Mouse (Mus musculus) heart, adult 2 months (tissue): Measurements from ENCODE around the gene P3h3. TPM values are rescaled to one million over a fixed set of nuclear protein-coding genes. Genes with fewer than 3 reads are reported as not detected.

ENCODE experiments used
- DNase-seq, 2 experiments: peaks; one replicate each; pipeline ENCODE4 v3.0.0; 2021
- H3K27ac ChIP-seq: fragments of 200-600 bp; 2 replicates; pipeline ENCODE4 v1.8.1; 2022
- H3K27me3 ChIP-seq: fragments of 200-500 bp; 2 replicates; pipeline ENCODE4 v1.6.1; 2012; ENCODE audit warnings: mild to moderate bottlenecking, low read length, inconsistent platforms, mixed read lengths; ENCODE audit not compliant: control insufficient read depth, insufficient read depth
- H3K36me3 ChIP-seq: fragments of 200-500 bp; 2 replicates; pipeline ENCODE4 v1.6.1; 2012; ENCODE audit warnings: low read length, inconsistent platforms; ENCODE audit not compliant: control insufficient read depth, insufficient read depth
- H3K4me1 ChIP-seq: fragments of 200-500 bp; 2 replicates; pipeline ENCODE4 v1.6.1; 2011; ENCODE audit warnings: low read length; ENCODE audit not compliant: control insufficient read depth, insufficient read depth
- H3K4me3 ChIP-seq: fragments of 200-600 bp; 2 replicates; pipeline ENCODE4 v1.8.1; 2022
- H3K79me2 ChIP-seq: fragments of 200-500 bp; replicated peaks from 2 replicates; pipeline ENCODE4 v1.6.1; 2012; ENCODE audit warnings: mild to moderate bottlenecking, inconsistent platforms, low read length, moderate library complexity, mixed read lengths; ENCODE audit not compliant: control insufficient read depth, insufficient read depth
- H3K9ac ChIP-seq: fragments of 200-500 bp; 2 replicates; pipeline ENCODE4 v1.6.1; 2012; ENCODE audit warnings: low read depth, mild to moderate bottlenecking, control low read depth, inconsistent platforms, low read length, mixed read lengths
- CTCF ChIP-seq: fragments of 200-600 bp; IDR thresholded peaks from 2 replicates; pipeline ENCODE4 v1.8.1; 2022; ENCODE audit warnings: antibody characterized with exemption, mild to moderate bottlenecking, moderate library complexity
- EP300 ChIP-seq: fragments of 200-500 bp; IDR thresholded peaks from 2 replicates; pipeline ENCODE4 v1.6.1; 2011; ENCODE audit warnings: low read depth, low read length, control low read depth; ENCODE audit not compliant: insufficient read depth
- POLR2A ChIP-seq: fragments of 200-500 bp; IDR thresholded peaks from 2 replicates; pipeline ENCODE4 v1.6.1; 2011; ENCODE audit warnings: mild to moderate bottlenecking, low read depth, low read length, control low read depth; ENCODE audit not compliant: insufficient read depth
- WGBS: fragments of 180-500 bp; shearing (Covaris S2); methylation state at CpG from one replicate; pipeline ENCODE4 v1.1.7; 2018; 5-methylcytosine and 5-hydroxymethylcytosine counted together
- intact Hi-C: fragments of 180-260 bp; cut with DNase I; formaldehyde crosslinking; loops from one replicate; pipeline ENCODE4 v1.15.1; 2025
- polyA plus RNA-seq: library from polyadenylated mRNA; depleted of rRNA; stranded (reverse); fragments of >200 nt; gene quantifications from 2 replicates; pipeline ENCODE4 v1.2.3, GENCODE M21; 2012; rRNA removed
- total RNA-seq, 2 experiments: library from RNA; stranded (reverse); gene quantifications; 2 replicates each; pipeline ENCODE4 v1.2.3; 2021

Gene P3h3
- total and polyA plus RNA-seq, 3 experiments: 6.9 to 16.2 (median 10.6) TPM

- intact Hi-C loops: no loop called here
- Histone ChIP-seq H3K27ac (no peak overlapping the region), H3K4me1 (no peaks in the 10 kb centered on the region), H3K4me3 (no peak overlapping the region), H3K27me3 (no peaks in the 10 kb centered on the region), H3K9ac (no peak overlapping the region), H3K36me3 (no peaks in the 10 kb centered on the region), H3K79me2 (no peaks in the 10 kb centered on the region)
- 75% methylated on average over 2 of the region's 2 CpGs for WGBS
- TF ChIP-seq CTCF (no peak), EP300 (no peak), POLR2A (no peak)
- no peak for DNase-seq
These were observed 61.4 kb downstream of the P3h3 start for GRCm38 (mm10) chr6:124796200-124796599.

- DNase-seq: no peak
- Histone ChIP-seq H3K27ac (no peak overlapping the region), H3K9ac (no peak overlapping the region), H3K79me2 (no peaks in the 10 kb centered on the region), H3K4me3 (no peak overlapping the region), H3K36me3 (no peaks in the 10 kb centered on the region), H3K27me3 (no peaks in the 10 kb centered on the region), H3K4me1 (no peaks in the 10 kb centered on the region)
- TF ChIP-seq EP300: no peak
- TF ChIP-seq POLR2A: no peak
- TF ChIP-seq CTCF: no peak
- 86% methylated on average over 4 of the region's 4 CpGs for WGBS
- intact Hi-C loops: no loop called here
These were observed 61.8 kb downstream of the P3h3 start for GRCm38 (mm10) chr6:124795781-124796180.

GRCm38 (mm10) chr6:124791911-124792310, 65.6 kb downstream of the P3h3 start:
- WGBS: 85% methylated on average over 3 of the region's 3 CpGs

More at GRCm38 (mm10) chr6:124791911-124792310, 65.6 kb downstream of the P3h3 start:
- no peaks in the 10 kb centered on the region for H3K4me1 ChIP-seq
- TF ChIP-seq POLR2A: no peak
- no peak for TF ChIP-seq CTCF
- no peak overlapping the region for H3K27ac ChIP-seq
- intact Hi-C loops: no loop called here
- no peak for DNase-seq
- H3K9ac ChIP-seq: no peak overlapping the region
- no peaks in the 10 kb centered on the region for H3K79me2 ChIP-seq
- H3K36me3 ChIP-seq: no peaks in the 10 kb centered on the region
- H3K4me3 ChIP-seq: no peak overlapping the region
- H3K27me3 ChIP-seq: no peaks in the 10 kb centered on the region

Other genes with a start within 250 kb of the P3h3 start
- under 1 TPM; 0.26 to 0.48 TPM for gene C1s2, start 221.7 kb downstream of the P3h3 start, total RNA-seq
- gene C1s2, start 221.7 kb downstream of the P3h3 start, polyA plus RNA-seq: not detected in 2 replicates
- 10 to 100 TPM; 34.9 to 40.5 TPM for gene Lpcat3, start 194.7 kb downstream of the P3h3 start, total RNA-seq
- gene Lpcat3, start 194.7 kb downstream of the P3h3 start, polyA plus RNA-seq: 73.4 and 116 TPM in 2 replicates
- gene Emg1, start 145.6 kb downstream of the P3h3 start, total RNA-seq: 10 to 100 TPM; 71.4 to 78.8 TPM
- 51.8 and 79.0 TPM in 2 replicates for gene Emg1, start 145.6 kb downstream of the P3h3 start, polyA plus RNA-seq
- gene Phb2, start 145.4 kb downstream of the P3h3 start, total RNA-seq: 100 to 1,000 TPM; 260 to 292 TPM
- gene Phb2, start 145.4 kb downstream of the P3h3 start, polyA plus RNA-seq: 184 and 200 TPM in 2 replicates
- 1 to 10 TPM; 3.1 to 4.4 TPM for gene Ptpn6, start 119.0 kb downstream of the P3h3 start, total RNA-seq
- 4.5 and 8.2 TPM in 2 replicates for gene Ptpn6, start 119.0 kb downstream of the P3h3 start, polyA plus RNA-seq
- gene Grcc10, start 116.4 kb downstream of the P3h3 start, total RNA-seq: 100 to 1,000 TPM; 280 to 314 TPM
- gene Grcc10, start 116.4 kb downstream of the P3h3 start, polyA plus RNA-seq: 296 and 328 TPM in 2 replicates
- 1 to 10 TPM in 1 of 2 experiments, not detected in 1; 1.9 TPM for gene Gm45234, start 101.7 kb downstream of the P3h3 start, total RNA-seq
- not detected in 2 replicates for gene Gm45234, start 101.7 kb downstream of the P3h3 start, polyA plus RNA-seq
- gene Atn1, start 101.2 kb downstream of the P3h3 start, total RNA-seq: 10 to 100 TPM; 44.3 to 47.8 TPM
- 24.5 and 32.8 TPM in 2 replicates for gene Atn1, start 101.2 kb downstream of the P3h3 start, polyA plus RNA-seq
- gene Eno2, start 88.1 kb downstream of the P3h3 start, total RNA-seq: 1 to 10 TPM; 2.4 to 2.7 TPM
- gene Eno2, start 88.1 kb downstream of the P3h3 start, polyA plus RNA-seq: 2.4 and 2.7 TPM in 2 replicates
- gene Lrrc23, start 78.0 kb downstream of the P3h3 start, total RNA-seq: not detected
- gene Lrrc23, start 78.0 kb downstream of the P3h3 start, polyA plus RNA-seq: 0.53 and 3.2 TPM in 2 replicates
- 1 to 10 TPM; 3.2 TPM for gene Spsb2, start 49.1 kb downstream of the P3h3 start, total RNA-seq
- gene Spsb2, start 49.1 kb downstream of the P3h3 start, polyA plus RNA-seq: 2.8 and 4.4 TPM in 2 replicates
- 100 to 1,000 TPM; 788 to 884 TPM for gene Tpi1, start 43.5 kb downstream of the P3h3 start, total RNA-seq
- gene Tpi1, start 43.5 kb downstream of the P3h3 start, polyA plus RNA-seq: 870 and 1,222 TPM in 2 replicates
- 10 to 100 TPM; 68.4 to 72.3 TPM for gene Usp5, start 28.3 kb downstream of the P3h3 start, total RNA-seq
- 51.0 and 74.9 TPM in 2 replicates for gene Usp5, start 28.3 kb downstream of the P3h3 start, polyA plus RNA-seq
- gene Cdca3, start 28.2 kb downstream of the P3h3 start, total RNA-seq: under 1 TPM; 0.32 to 0.70 TPM
- gene Cdca3, start 28.2 kb downstream of the P3h3 start, polyA plus RNA-seq: 0.72 and 1.9 TPM in 2 replicates
- gene Gnb3, start 17.5 kb downstream of the P3h3 start, total RNA-seq: 10 to 100 TPM in 1 of 2 experiments, 1 to 10 TPM in 1; 6.1 to 10.9 TPM
- gene Gnb3, start 17.5 kb downstream of the P3h3 start, polyA plus RNA-seq: 6.9 and 14.0 TPM in 2 replicates
- under 1 TPM; 0.41 to 0.44 TPM for gene Gpr162, start 6.2 kb upstream of the P3h3 start, total RNA-seq
- 1.0 and 1.4 TPM in 2 replicates for gene Gpr162, start 6.2 kb upstream of the P3h3 start, polyA plus RNA-seq
- gene Cd4, start 30.5 kb upstream of the P3h3 start, total RNA-seq: under 1 TPM; 0.34 to 0.57 TPM
- 0.53 and 0.66 TPM in 2 replicates for gene Cd4, start 30.5 kb upstream of the P3h3 start, polyA plus RNA-seq
- under 1 TPM; 0.32 to 0.34 TPM for gene Lag3, start 54.0 kb upstream of the P3h3 start, total RNA-seq
- 0.29 and 0.47 TPM in 2 replicates for gene Lag3, start 54.0 kb upstream of the P3h3 start, polyA plus RNA-seq
- 100 to 1,000 TPM; 154 to 163 TPM for gene Ptms, start 62.4 kb upstream of the P3h3 start, total RNA-seq
- 547 and 614 TPM in 2 replicates for gene Ptms, start 62.4 kb upstream of the P3h3 start, polyA plus RNA-seq
- 100 to 1,000 TPM; 179 to 194 TPM for gene Mlf2, start 73.6 kb upstream of the P3h3 start, total RNA-seq
- 259 and 275 TPM in 2 replicates for gene Mlf2, start 73.6 kb upstream of the P3h3 start, polyA plus RNA-seq
- 10 to 100 TPM; 83.2 to 99.8 TPM for gene Cops7a, start 107.8 kb upstream of the P3h3 start, total RNA-seq
- gene Cops7a, start 107.8 kb upstream of the P3h3 start, polyA plus RNA-seq: 208 and 238 TPM in 2 replicates
- under 1 TPM; 0.43 to 0.50 TPM for gene Pianp, start 138.9 kb upstream of the P3h3 start, total RNA-seq
- gene Pianp, start 138.9 kb upstream of the P3h3 start, polyA plus RNA-seq: 1.7 and 2.0 TPM in 2 replicates
- 10 to 100 TPM; 22.4 to 22.8 TPM for gene Zfp384, start 151.4 kb upstream of the P3h3 start, total RNA-seq
- gene Zfp384, start 151.4 kb upstream of the P3h3 start, polyA plus RNA-seq: 28.2 and 33.5 TPM in 2 replicates
- gene Ing4, start 182.0 kb upstream of the P3h3 start, total RNA-seq: 10 to 100 TPM; 26.1 to 27.1 TPM
- gene Ing4, start 182.0 kb upstream of the P3h3 start, polyA plus RNA-seq: 26.3 and 36.2 TPM in 2 replicates
- gene Acrbp, start 191.9 kb upstream of the P3h3 start, total RNA-seq: 1 to 10 TPM; 1.9 to 2.3 TPM
- gene Acrbp, start 191.9 kb upstream of the P3h3 start, polyA plus RNA-seq: 13.6 and 16.3 TPM in 2 replicates
- gene Lpar5, start 210.2 kb upstream of the P3h3 start, total RNA-seq: under 1 TPM in 1 of 2 experiments, not detected in 1; 0.20 TPM
- 1.2 and 2.3 TPM in 2 replicates for gene Lpar5, start 210.2 kb upstream of the P3h3 start, polyA plus RNA-seq
- 100 to 1,000 TPM in 1 of 2 experiments, 10 to 100 TPM in 1; 97.1 to 113 TPM for gene Chd4, start 238.2 kb upstream of the P3h3 start, total RNA-seq
- 28.3 and 31.6 TPM in 2 replicates for gene Chd4, start 238.2 kb upstream of the P3h3 start, polyA plus RNA-seq